Mouse (Mus musculus) E14TG2a.4 (cell line): ENCODE measurements around the gene Chid1.

Experiments used
- CTCF ChIP-seq: conservative IDR thresholded peaks from 2 replicates; pipeline ENCODE4 v1.5.1; 2014; ENCODE audit warnings: low read length
- NANOG ChIP-seq: IDR thresholded peaks from 2 replicates; pipeline ENCODE4 v1.6.1; 2014; ENCODE audit warnings: borderline replicate concordance, low read length, mixed read lengths
- POU5F1 ChIP-seq: IDR thresholded peaks from 2 replicates; pipeline ENCODE4 v1.6.1; 2014; ENCODE audit warnings: low read length, borderline replicate concordance

DNA sequence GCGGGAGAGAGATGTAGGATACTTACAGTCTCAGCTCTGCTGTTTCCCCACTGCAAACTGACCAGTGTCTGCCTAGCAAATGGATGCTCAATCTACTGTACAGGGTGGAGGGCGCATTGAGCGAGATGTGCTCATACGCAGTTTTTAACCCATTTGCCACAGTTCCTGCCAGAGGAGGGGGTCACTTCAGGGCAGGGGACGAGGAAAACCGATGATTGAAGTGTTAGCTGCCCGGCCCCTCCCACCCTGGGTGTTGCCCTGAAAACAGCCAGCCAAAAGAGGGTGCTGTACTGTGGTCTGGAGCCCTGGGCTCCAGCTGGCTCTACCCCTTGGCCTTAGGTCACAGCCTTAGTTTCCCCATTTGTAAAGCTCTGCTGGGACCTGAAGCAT is 62.7 kb downstream of the Chid1 start:
- TF ChIP-seq CTCF (no peak), NANOG (no peak), POU5F1 (no peak)
